Mouse (Mus musculus) E14TG2a.4 (cell line): ENCODE results near the gene Vmn1r94.
"Not testable (repeated sequence)": the region's sequence is repeated elsewhere in the genome, so short reads cannot be mapped to it uniquely, and the experiment has no call there.

Source experiments
- CTCF ChIP-seq: conservative IDR thresholded peaks from 2 replicates; pipeline ENCODE4 v1.5.1; 2014; ENCODE audit warnings: low read length
- NANOG ChIP-seq: IDR thresholded peaks from 2 replicates; pipeline ENCODE4 v1.6.1; 2014; ENCODE audit warnings: borderline replicate concordance, low read length, mixed read lengths

- not testable (repeated sequence) for TF ChIP-seq CTCF, NANOG
These were observed 25.2 kb upstream of the Vmn1r94 start, which contains the start of gene Vmn1r95 for GRCm38 (mm10) chr7:20193410-20193809.
